Mouse (Mus musculus) MEL (cell line): Measurements from ENCODE around the gene Nelfe. TPM values are rescaled to one million over a fixed set of nuclear protein-coding genes. Genes with fewer than 3 reads are reported as not detected.

Source experiments
- DNase-seq: peaks from one replicate; pipeline ENCODE4 v3.0.0; 2011; ENCODE audit warnings: low read depth, low spot score
- H3K27ac ChIP-seq: 2 replicates; pipeline ENCODE4 v1.5.1; 2012; ENCODE audit warnings: low read depth, mild to moderate bottlenecking, control low read depth, low read length, moderate library complexity; ENCODE audit not compliant: control insufficient read depth
- H3K27me3 ChIP-seq, 2 experiments: fragments of 150-350 bp in 1 of 2; sonication (generic) in 1 of 2; 2 replicates each; pipeline ENCODE4 v1.6.1; 2012; ENCODE audit warnings: low read length in 2 of 2, mild to moderate bottlenecking in 2 of 2, improper control_type of control experiment in 1 of 2, moderate library complexity in 1 of 2; ENCODE audit not compliant: insufficient read depth in 2 of 2, control insufficient read depth in 1 of 2
- H3K36me3 ChIP-seq, 2 experiments: 2 replicates each; pipeline ENCODE4 v1.6.1; 2012 to 2014; ENCODE audit warnings: low read length in 2 of 2, improper control_type of control experiment in 1 of 2, inconsistent platforms in 1 of 2, mild to moderate bottlenecking in 1 of 2; ENCODE audit not compliant: insufficient read depth in 2 of 2, control insufficient read depth in 1 of 2
- H3K4me1 ChIP-seq, 2 experiments: fragments of 150-350 bp in 1 of 2; sonication (generic) in 1 of 2; 2 replicates each; pipeline ENCODE4 v1.6.1; 2012; ENCODE audit warnings: low read length in 2 of 2, improper control_type of control experiment in 1 of 2, mild to moderate bottlenecking in 1 of 2; ENCODE audit not compliant: insufficient read depth in 2 of 2, control insufficient read depth in 1 of 2
- H3K4me3 ChIP-seq, 2 experiments: fragments of 150-350 bp in 1 of 2; sonication (generic) in 1 of 2; 2 replicates each; pipeline ENCODE4 v1.5.1; 2012; ENCODE audit warnings: low read depth in 2 of 2, low read length in 2 of 2, mild to moderate bottlenecking in 2 of 2, moderate library complexity in 2 of 2, control low read depth in 1 of 2, improper control_type of control experiment in 1 of 2; ENCODE audit not compliant: control insufficient read depth in 1 of 2, insufficient read depth in 1 of 2
- H3K79me2 ChIP-seq: 2 replicates; pipeline ENCODE4 v1.6.1; 2012; ENCODE audit warnings: mild to moderate bottlenecking, low read length, moderate library complexity; ENCODE audit not compliant: control insufficient read depth, poor library complexity, insufficient read depth
- H3K9ac ChIP-seq: 2 replicates; pipeline ENCODE4 v1.6.1; 2012; ENCODE audit warnings: low read depth, mild to moderate bottlenecking, control low read depth, low read length, moderate library complexity; ENCODE audit not compliant: control insufficient read depth, poor library complexity, severe bottlenecking
- H3K9me3 ChIP-seq: fragments of 150-350 bp; sonication (generic); replicated peaks from 2 replicates; pipeline ENCODE4 v1.6.1; 2012; ENCODE audit warnings: mild to moderate bottlenecking, low read length, improper control_type of control experiment, moderate library complexity; ENCODE audit not compliant: insufficient read depth
- CHD1 ChIP-seq: IDR thresholded peaks from 2 replicates; pipeline ENCODE4 v1.6.1; 2012; ENCODE audit warnings: low read depth, mild to moderate bottlenecking, inconsistent platforms, low read length, improper control_type of control experiment
- CTCF ChIP-seq, 3 experiments: IDR thresholded peaks in 2 of 3; conservative IDR thresholded peaks in 1 of 3; 2 replicates each; pipeline ENCODE4 v1.5.1; 2011 to 2012; ENCODE audit warnings: low read length in 3 of 3, low read depth in 2 of 3, mild to moderate bottlenecking in 2 of 3, improper control_type of control experiment in 1 of 3, inconsistent platforms in 1 of 3, mixed read lengths in 1 of 3, moderate library complexity in 1 of 3; ENCODE audit not compliant: control insufficient read depth in 1 of 3, insufficient read depth in 1 of 3, poor library complexity in 1 of 3, severe bottlenecking in 1 of 3
- E2F4 ChIP-seq: IDR thresholded peaks from 2 replicates; pipeline ENCODE4 v1.6.1; 2011; ENCODE audit warnings: low read depth, low read length, improper control_type of control experiment, borderline replicate concordance
- ELF1 ChIP-seq: IDR thresholded peaks from 2 replicates; pipeline ENCODE4 v1.6.1; 2014; ENCODE audit warnings: low read depth, mild to moderate bottlenecking, inconsistent platforms, low read length, improper control_type of control experiment, moderate library complexity
- HCFC1 ChIP-seq: IDR thresholded peaks from 2 replicates; pipeline ENCODE4 v1.6.1; 2012; ENCODE audit warnings: low read depth, mild to moderate bottlenecking, inconsistent platforms, low read length, improper control_type of control experiment, moderate library complexity
- MYB ChIP-seq: IDR thresholded peaks from 2 replicates; pipeline ENCODE4 v1.6.1; 2011; ENCODE audit warnings: mild to moderate bottlenecking, low read depth, low read length, improper control_type of control experiment
- NRF1 ChIP-seq: IDR thresholded peaks from 2 replicates; pipeline ENCODE4 v1.6.1; 2014; ENCODE audit warnings: low read depth, mild to moderate bottlenecking, inconsistent platforms, low read length, improper control_type of control experiment, moderate library complexity; ENCODE audit not compliant: poor library complexity, insufficient read depth, severe bottlenecking
- POLR2AphosphoS5 ChIP-seq: IDR thresholded peaks from 2 replicates; pipeline ENCODE4 v1.6.1; 2012; ENCODE audit warnings: low read depth, borderline replicate concordance, mild to moderate bottlenecking, inconsistent platforms, low read length, moderate library complexity, mixed read lengths
- TBP ChIP-seq: IDR thresholded peaks from 2 replicates; pipeline ENCODE4 v1.8.0; 2011; ENCODE audit warnings: low read depth, low read length, improper control_type of control experiment
- USF2 ChIP-seq, 2 experiments: IDR thresholded peaks; 2 replicates each; pipeline ENCODE4 v1.6.1; 2011 to 2012; ENCODE audit warnings: improper control_type of control experiment in 2 of 2, low read length in 2 of 2, borderline replicate concordance in 1 of 2, inconsistent platforms in 1 of 2, low read depth in 1 of 2, mild to moderate bottlenecking in 1 of 2; ENCODE audit not compliant: insufficient read depth in 1 of 2
- ZKSCAN1 ChIP-seq: IDR thresholded peaks from 2 replicates; pipeline ENCODE4 v1.6.1; 2012; ENCODE audit warnings: low read depth, mild to moderate bottlenecking, inconsistent platforms, low read length, improper control_type of control experiment, moderate library complexity
- polyA plus RNA-seq, 2 experiments: library from polyadenylated mRNA; stranded (reverse) in 1 of 2; unstranded in 1 of 2; fragments of >175 nt in 1 of 2; fragments of >200 nt in 1 of 2; gene quantifications; 2 replicates each; pipeline versions ENCODE4 v1.2.1 to v1.2.4; 2012; ENCODE audit warnings: low replicate concordance in 2 of 2, low read depth in 1 of 2; ENCODE audit not compliant: insufficient read length in 2 of 2, insufficient read depth in 1 of 2, missing spikeins in 1 of 2
- total RNA-seq: library from RNA; depleted of rRNA; stranded (reverse); fragments of 300-350 nt; gene quantifications from 2 replicates; pipeline ENCODE4 v1.2.3, GENCODE M21; 2012

Gene Nelfe
- total and polyA plus RNA-seq, 3 experiments = 67.6 to 192 TPM; not detected in 1

- Histone ChIP-seq H3K4me1 (no peaks in the 10 kb centered on the region), H3K9me3 (no peaks in the 10 kb centered on the region), H3K36me3 (no peaks in the 10 kb centered on the region), H3K27ac (no peak overlapping the region), H3K27me3 (no peaks in the 10 kb centered on the region), H3K79me2 (no peaks in the 10 kb centered on the region)
- TF ChIP-seq ZKSCAN1 = no peak
- TF ChIP-seq, all 39 proteins: peak for 0
- no peak overlapping the region for H3K9ac ChIP-seq
- H3K4me3 ChIP-seq = no peak overlapping the region
- no peak for DNase-seq
Measured at GRCm38 (mm10) chr17:34881166-34881565, 31.0 kb downstream of the Nelfe start.

DNA sequence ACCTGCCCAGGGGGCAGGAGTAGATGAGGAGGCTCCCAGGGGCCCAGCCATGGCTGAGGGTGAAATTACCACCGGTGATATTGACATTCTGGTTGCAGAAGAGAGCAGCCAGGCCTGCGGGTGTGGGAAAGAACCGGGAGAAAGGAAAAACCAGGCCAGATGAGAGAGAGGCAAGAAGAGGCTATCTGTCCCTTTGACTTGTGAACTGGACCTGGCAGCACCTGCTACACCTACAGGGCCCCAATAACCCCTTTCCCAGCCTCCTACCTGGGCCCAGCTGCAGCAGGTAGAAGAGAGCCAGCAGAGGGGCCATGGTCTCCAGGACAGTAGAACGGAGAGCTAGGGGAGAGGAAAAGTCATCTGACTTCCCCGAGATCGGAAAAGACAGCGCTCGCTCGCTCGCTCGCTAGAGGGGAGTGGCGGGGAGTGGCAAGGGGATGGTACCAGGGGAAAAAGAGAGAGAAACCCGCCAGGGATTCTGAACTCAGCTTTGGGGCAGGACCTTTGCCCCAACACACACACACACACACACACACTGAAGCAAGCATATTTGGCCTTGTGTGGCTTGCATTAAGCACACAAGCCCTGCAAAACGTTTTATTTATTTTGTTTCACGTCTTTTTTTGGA, 31.6 kb downstream of the Nelfe start, which contains the start of gene Gm20547:
TSS of gene Gm20547 (minus strand) at position 360 of the 628 bp plus-strand sequence.
- Histone ChIP-seq H3K9ac (no peak within 1 kb of the TSS), H3K36me3 (no peaks in the 10 kb centered on the region), H3K4me1 (no peaks in the 10 kb centered on the region), H3K4me3 (no peak within 1 kb of the TSS), H3K27me3 (no peaks in the 10 kb centered on the region), H3K79me2 (no peaks in the 10 kb centered on the region), H3K9me3 (no peaks in the 10 kb centered on the region), H3K27ac (no peak within 1 kb of the TSS)
- no peak for DNase-seq
- TF ChIP-seq TBP (no peak), MYB (no peak), NRF1 (no peak), USF2 (IDR thresholded peaks at IDR 0.05; ENCODE audit: borderline replicate concordance in 1 of 2, insufficient read depth in 1 of 2, low read depth in 1 of 2, low read length in 2 of 2) (no peak), E2F4 (no peak), ELF1 (no peak), HCFC1 (no peak), POLR2AphosphoS5 (no peak)

DNA sequence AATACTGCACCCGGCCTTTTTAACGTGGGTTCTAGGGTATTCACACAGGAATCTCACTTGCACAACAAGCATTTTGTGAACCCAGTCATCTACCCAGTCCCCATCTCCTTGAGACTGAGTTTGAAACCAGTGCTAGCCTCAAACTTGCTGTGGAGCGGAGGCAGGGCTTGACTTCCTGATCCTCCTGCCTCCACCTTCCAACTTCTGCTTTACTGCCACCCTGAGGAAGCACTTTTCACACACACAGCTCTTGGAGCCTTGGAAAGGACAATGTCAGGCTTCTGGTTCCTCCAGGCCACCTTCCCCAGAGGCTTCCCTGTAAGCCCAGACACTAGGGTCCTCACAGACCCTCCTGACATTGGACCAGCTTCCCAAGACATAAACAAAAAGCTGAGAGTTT, 33.1 kb downstream of the Nelfe start:
- TF ChIP-seq CTCF (IDR thresholded peaks at IDR 0.05 in 2 of 3, conservative IDR thresholded peaks at IDR 0.05 in 1 of 3; ENCODE audit: control insufficient read depth in 1 of 3, insufficient read depth in 1 of 3, low read depth in 2 of 3, low read length in 3 of 3, poor library complexity in 1 of 3, severe bottlenecking in 1 of 3) = peak in 1 of 3 experiments; percentile 19; a peak in 2 of 6 replicates
- TF ChIP-seq CHD1 = no peak
- no peaks in the 10 kb centered on the region for H3K79me2 ChIP-seq
- H3K9me3 ChIP-seq = no peaks in the 10 kb centered on the region
- H3K27ac ChIP-seq = no peak overlapping the region
- no peak overlapping the region for H3K4me3 ChIP-seq
- no peak overlapping the region for H3K9ac ChIP-seq
- H3K4me1 ChIP-seq = no peaks in the 10 kb centered on the region
- DNase-seq = peak; percentile 40
- no peaks in the 10 kb centered on the region for H3K36me3 ChIP-seq
- no peaks in the 10 kb centered on the region for H3K27me3 ChIP-seq
